Mouse (Mus musculus) neural tube, embryonic 12.5 days (tissue): ENCODE results near the gene Rsph14. TPM values are rescaled to one million over a fixed set of nuclear protein-coding genes. Genes with fewer than 3 reads are reported as not detected.

ENCODE experiments used
- ATAC-seq: fragments of 200-750 bp; cut with Nextera tagmentation; 2 replicates; pipeline ENCODE4 v1.8.0; 2017; ENCODE audit warnings: low read depth, mild to moderate bottlenecking, moderate TSS enrichment, moderate library complexity; ENCODE audit not compliant: low FRiP score
- H3K27ac ChIP-seq: fragments of 300-500 bp; sonication (generic); 2 replicates; pipeline ENCODE4 v1.5.1; 2016
- H3K27me3 ChIP-seq: fragments of 300-500 bp; sonication (generic); replicated peaks from 2 replicates; pipeline ENCODE4 v1.6.1; 2016; ENCODE audit warnings: mild to moderate bottlenecking
- H3K36me3 ChIP-seq: fragments of 300-500 bp; sonication (generic); 2 replicates; pipeline ENCODE4 v1.6.1; 2016; ENCODE audit warnings: mild to moderate bottlenecking
- H3K4me1 ChIP-seq: fragments of 300-500 bp; sonication (generic); 2 replicates; pipeline ENCODE4 v1.6.1; 2016
- H3K4me2 ChIP-seq: fragments of 300-500 bp; sonication (generic); replicated peaks from 2 replicates; pipeline ENCODE4 v1.6.1; 2016; ENCODE audit warnings: mild to moderate bottlenecking
- H3K4me3 ChIP-seq: fragments of 300-500 bp; sonication (generic); 2 replicates; pipeline ENCODE4 v1.5.1; 2016
- H3K9ac ChIP-seq: fragments of 300-500 bp; sonication (generic); 2 replicates; pipeline ENCODE4 v1.6.1; 2016; ENCODE audit warnings: mild to moderate bottlenecking
- H3K9me3 ChIP-seq: fragments of 300-500 bp; sonication (generic); 2 replicates; pipeline ENCODE4 v1.6.1; 2016; ENCODE audit warnings: mild to moderate bottlenecking
- WGBS: fragments of 180-500 bp; shearing (Covaris S2); methylation state at CpG from one replicate; pipeline ENCODE4 v1.1.7; 2016; 5-methylcytosine and 5-hydroxymethylcytosine counted together
- polyA plus RNA-seq: library from polyadenylated mRNA; unstranded; fragments of >200 nt; fragmentation: Nextera tagmentation; extraction: Ambion mirVana; gene quantifications from 2 replicates; pipeline ENCODE4 v1.2.1, GENCODE M21; 2016

Rsph14 gene
- polyA plus RNA-seq, 1 experiment from 2014 or later, result not detected

GRCm38 (mm10) chr10:75061341-75062188 is 29.2 kb upstream of the Rsph14 start:
- H3K9me3 ChIP-seq, result no peaks in the 10 kb centered on the region
- peak overlapping the region; percentile 88 for H3K4me3 ChIP-seq
- H3K27ac ChIP-seq, result 0 out of 2 replicates have a peak overlapping the region, but pooled peaks have one; percentile 68
- H3K4me1 ChIP-seq, result peaks cover 58% of the 10 kb centered on the region
- WGBS, result 2% methylated on average over 71 of the region's 71 CpGs
- 0 out of 2 replicates have a peak, but pooled peaks cover 6% of the 10 kb centered on the region for H3K36me3 ChIP-seq
- peak overlapping the region; percentile 84 for H3K4me2 ChIP-seq
- no peaks in the 10 kb centered on the region for H3K27me3 ChIP-seq
- no peak for ATAC-seq
- peak overlapping the region; percentile 89 for H3K9ac ChIP-seq

DNA sequence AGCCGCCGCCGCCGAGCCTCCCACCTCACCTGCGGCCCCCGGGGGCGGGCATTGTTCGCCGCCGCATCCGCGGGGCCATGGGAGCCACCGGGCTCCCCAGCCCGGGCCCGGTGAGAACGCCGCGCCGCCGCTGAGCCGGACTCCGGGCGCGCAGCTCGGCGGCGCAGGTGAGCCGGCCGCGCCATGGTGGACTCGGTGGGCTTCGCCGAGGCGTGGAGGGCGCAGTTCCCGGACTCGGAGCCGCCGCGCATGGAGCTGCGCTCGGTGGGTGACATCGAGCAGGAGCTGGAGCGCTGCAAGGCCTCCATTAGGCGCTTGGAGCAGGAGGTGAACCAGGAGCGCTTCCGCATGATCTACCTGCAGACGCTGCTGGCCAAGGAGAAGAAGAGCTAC is 28.5 kb upstream of the Rsph14 start:
- peaks cover 63% of the 10 kb centered on the region for H3K4me1 ChIP-seq
- under 1% methylated on average over 47 of the region's 48 CpGs for WGBS

GRCm38 (mm10) chr10:75060217-75060842 is 27.9 kb upstream of the Rsph14 start, which contains the start of gene Bcr:
Gene Bcr (plus strand): TSS chr10:75060592.
- H3K27me3 ChIP-seq, result no peaks in the 10 kb centered on the region
- 1% methylated on average over 70 of the region's 73 CpGs for WGBS
- H3K9me3 ChIP-seq, result no peaks in the 10 kb centered on the region
- peak within 1 kb of the TSS; percentile 68; the same call in 1 of the 2 replicates for H3K27ac ChIP-seq
- ATAC-seq, result peak; percentile 85
- H3K9ac ChIP-seq, result peak within 1 kb of the TSS; percentile 89
- H3K4me1 ChIP-seq, result peaks cover 63% of the 10 kb centered on the region
- peak within 1 kb of the TSS; percentile 84 for H3K4me2 ChIP-seq
- H3K36me3 ChIP-seq, result 0 out of 2 replicates have a peak, but pooled peaks cover 1% of the 10 kb centered on the region
- H3K4me3 ChIP-seq, result peak within 1 kb of the TSS; percentile 88

More for the DNA sequence above, 28.5 kb upstream of the Rsph14 start:
- Histone ChIP-seq H3K9ac (peak overlapping the region; percentile 89), H3K27me3 (no peaks in the 10 kb centered on the region), H3K4me3 (peak overlapping the region; percentile 88), H3K9me3 (no peaks in the 10 kb centered on the region), H3K36me3 (0 out of 2 replicates have a peak, but pooled peaks cover 4% of the 10 kb centered on the region), H3K4me2 (peak overlapping the region; percentile 84), H3K27ac (peak overlapping the region; percentile 68; the same call in 1 of the 2 replicates)
- peak; percentile 27 for ATAC-seq

GRCm38 (mm10) chr10:75059396-75059795 is 27.0 kb upstream of the Rsph14 start:
- Histone ChIP-seq H3K9me3 (no peaks in the 10 kb centered on the region), H3K4me3 (peak overlapping the region; percentile 88; the same call in 1 of the 2 replicates), H3K4me2 (peak overlapping the region; percentile 84), H3K27me3 (no peaks in the 10 kb centered on the region), H3K4me1 (peaks cover 53% of the 10 kb centered on the region), H3K9ac (no peak overlapping the region), H3K27ac (no peak overlapping the region), H3K36me3 (no peaks in the 10 kb centered on the region)
- no peak; the same call in 1 of the 2 replicates for ATAC-seq
- 1% methylated on average over 11 of the region's 11 CpGs for WGBS

DNA sequence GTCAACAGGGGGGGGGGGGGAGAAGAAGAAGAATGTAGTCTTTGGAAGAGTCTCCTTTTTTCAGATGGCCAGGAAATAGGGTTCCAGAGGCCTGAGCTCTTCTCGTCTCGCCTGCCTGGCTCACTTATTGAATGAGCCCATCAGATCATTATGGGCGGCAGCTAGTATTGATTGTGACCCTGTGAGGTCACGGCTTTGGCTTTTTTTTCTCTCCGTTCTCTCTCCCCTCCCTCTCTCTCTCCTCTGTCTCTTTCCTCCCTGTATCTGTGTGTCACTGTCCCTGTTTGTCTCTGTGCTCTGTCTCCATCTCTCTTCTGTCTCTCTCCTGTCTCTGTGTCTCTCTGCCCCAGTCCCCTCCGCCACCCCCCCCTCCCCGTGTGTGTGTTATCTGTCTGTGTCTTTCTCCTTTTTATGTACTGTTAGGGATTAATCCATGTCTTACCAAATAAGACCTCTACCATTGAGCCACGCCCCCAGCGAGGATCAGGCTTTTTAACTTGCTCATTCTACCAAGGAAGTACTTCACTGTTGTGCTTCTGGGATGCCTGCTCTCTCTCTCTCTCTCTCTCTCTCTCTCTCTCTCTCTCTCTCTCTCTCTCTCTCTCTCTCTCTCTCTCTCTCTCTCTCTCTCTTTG is 26.5 kb upstream of the Rsph14 start:
- Histone ChIP-seq H3K36me3 (no peaks in the 10 kb centered on the region), H3K4me2 (peak overlapping the region; percentile 84), H3K9me3 (no peaks in the 10 kb centered on the region), H3K27ac (no peak overlapping the region), H3K27me3 (no peaks in the 10 kb centered on the region), H3K4me1 (peaks cover 48% of the 10 kb centered on the region), H3K9ac (no peak overlapping the region), H3K4me3 (no peak overlapping the region; the same call in 1 of the 2 replicates)
- no peak for ATAC-seq
- WGBS, result 24% methylated on average over 9 of the region's 9 CpGs

DNA sequence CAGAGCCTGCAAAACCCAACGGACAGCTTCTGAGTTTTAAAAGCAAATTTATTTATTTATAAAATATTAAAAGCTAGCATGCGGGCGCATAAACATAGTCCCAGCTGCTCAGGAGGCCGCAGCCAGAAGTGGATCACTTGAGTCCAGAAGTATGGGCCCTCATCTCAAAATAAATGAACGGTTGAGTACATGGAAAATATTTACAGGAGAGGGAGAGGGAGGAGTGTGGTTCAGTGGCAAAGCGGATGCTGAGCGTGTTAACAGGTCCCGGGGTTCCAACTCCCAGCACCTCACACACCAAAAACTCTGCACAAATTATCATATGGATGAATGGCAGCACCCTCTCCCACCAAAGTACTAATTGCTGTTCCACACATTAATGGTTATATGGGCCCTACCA is 25.9 kb upstream of the Rsph14 start:
- H3K27me3 ChIP-seq, result no peaks in the 10 kb centered on the region
- H3K9me3 ChIP-seq, result no peaks in the 10 kb centered on the region
- H3K4me3 ChIP-seq, result no peak overlapping the region
- peaks cover 43% of the 10 kb centered on the region for H3K4me1 ChIP-seq
- 0 out of 2 replicates have a peak overlapping the region, but pooled peaks have one; percentile 84 for H3K4me2 ChIP-seq
- H3K9ac ChIP-seq, result no peak overlapping the region
- no peak overlapping the region for H3K27ac ChIP-seq
- no peak for ATAC-seq
- WGBS, result 73% methylated on average over 8 of the region's 8 CpGs
- H3K36me3 ChIP-seq, result no peaks in the 10 kb centered on the region

DNA sequence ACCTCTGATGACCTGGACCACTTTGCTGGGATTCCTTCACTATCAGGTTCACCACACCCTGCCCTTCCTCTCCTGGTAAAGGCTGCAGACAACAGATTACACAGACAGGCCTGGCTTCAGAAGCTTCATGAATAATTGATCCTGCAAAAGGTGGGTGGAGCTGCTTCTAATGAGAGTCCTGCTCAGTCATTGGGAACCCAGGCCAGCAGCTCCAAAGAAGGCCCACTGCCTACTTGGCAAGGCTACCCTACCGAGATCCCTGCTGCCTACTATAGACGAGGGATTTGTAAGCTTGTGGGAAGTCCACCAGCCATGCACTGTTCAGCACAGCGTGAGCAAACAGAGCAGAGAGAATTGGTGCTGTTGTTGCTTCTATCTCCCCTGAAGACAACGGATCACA is 23.9 kb upstream of the Rsph14 start:
- H3K9ac ChIP-seq, result no peak overlapping the region
- H3K4me1 ChIP-seq, result peaks cover 22% of the 10 kb centered on the region
- no peak overlapping the region for H3K4me2 ChIP-seq
- H3K27me3 ChIP-seq, result no peaks in the 10 kb centered on the region
- no peaks in the 10 kb centered on the region for H3K9me3 ChIP-seq
- WGBS, result 16% methylated on average over 4 of the region's 4 CpGs
- no peaks in the 10 kb centered on the region for H3K36me3 ChIP-seq
- H3K4me3 ChIP-seq, result no peak overlapping the region
- 0 out of 2 replicates have a peak overlapping the region, but pooled peaks have one; percentile 29 for H3K27ac ChIP-seq
- peak; percentile 12; the same call in 1 of the 2 replicates for ATAC-seq

GRCm38 (mm10) chr10:75055672-75056071 is 23.3 kb upstream of the Rsph14 start:
- WGBS, result 63% methylated on average over 5 of the region's 5 CpGs
- H3K4me1 ChIP-seq, result peaks cover 20% of the 10 kb centered on the region
- no peaks in the 10 kb centered on the region for H3K27me3 ChIP-seq
- H3K4me3 ChIP-seq, result no peak overlapping the region
- H3K27ac ChIP-seq, result no peak overlapping the region
- no peaks in the 10 kb centered on the region for H3K36me3 ChIP-seq
- no peak overlapping the region for H3K4me2 ChIP-seq
- no peak for ATAC-seq
- H3K9ac ChIP-seq, result no peak overlapping the region
- no peaks in the 10 kb centered on the region for H3K9me3 ChIP-seq

DNA sequence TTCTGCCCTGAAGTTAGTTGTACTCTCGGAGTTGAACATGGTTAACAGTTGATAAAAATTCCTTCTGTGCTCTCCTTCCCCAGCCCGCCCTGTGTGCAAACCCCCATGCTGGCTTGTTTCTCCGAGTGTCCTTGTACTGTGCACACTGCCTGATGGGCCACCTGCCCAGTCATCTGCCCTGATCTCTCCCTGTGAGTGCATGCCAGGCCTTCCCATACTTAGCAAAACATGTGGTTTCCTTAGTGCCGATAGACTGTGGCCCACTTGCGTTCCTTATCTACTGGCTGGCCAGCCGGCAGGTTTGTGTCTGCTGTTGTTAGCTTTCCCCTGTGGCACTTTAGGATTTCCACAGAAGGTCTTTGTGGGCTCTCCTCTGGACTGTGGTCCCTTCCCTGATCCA is 21.7 kb upstream of the Rsph14 start:
- H3K27ac ChIP-seq, result no peak overlapping the region
- no peaks in the 10 kb centered on the region for H3K9me3 ChIP-seq
- ATAC-seq, result no peak
- H3K4me2 ChIP-seq, result no peak overlapping the region
- no peak overlapping the region for H3K4me3 ChIP-seq
- no peaks in the 10 kb centered on the region for H3K36me3 ChIP-seq
- H3K9ac ChIP-seq, result no peak overlapping the region
- no peaks in the 10 kb centered on the region for H3K27me3 ChIP-seq
- H3K4me1 ChIP-seq, result peaks cover 11% of the 10 kb centered on the region
- 81% methylated on average over 6 of the region's 6 CpGs for WGBS

DNA sequence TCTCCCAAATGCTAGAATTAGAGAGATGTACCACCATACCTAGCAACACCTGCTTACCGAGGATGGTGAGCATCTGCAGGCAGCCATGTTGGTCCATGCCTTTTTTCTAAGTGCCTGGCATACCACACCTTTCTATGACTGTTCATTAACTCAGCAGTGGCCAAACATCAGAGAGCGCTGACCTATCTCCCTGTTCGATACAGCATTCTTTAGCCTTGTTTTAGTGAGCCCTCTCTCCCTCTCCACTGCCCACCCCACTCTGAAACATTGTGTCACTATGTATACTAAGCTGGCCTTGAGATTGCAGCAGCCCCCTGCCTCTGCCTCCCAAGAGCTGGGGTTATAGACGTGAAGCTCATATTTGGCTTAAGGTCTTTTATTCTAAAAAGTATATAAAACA is 21.3 kb upstream of the Rsph14 start:
- peaks cover 11% of the 10 kb centered on the region for H3K4me1 ChIP-seq
- H3K27me3 ChIP-seq, result no peaks in the 10 kb centered on the region
- no peaks in the 10 kb centered on the region for H3K9me3 ChIP-seq
- 88% methylated on average over 4 of the region's 4 CpGs for WGBS
- no peak overlapping the region for H3K4me3 ChIP-seq
- no peaks in the 10 kb centered on the region; the same call in 1 of the 2 replicates for H3K36me3 ChIP-seq
- no peak overlapping the region for H3K9ac ChIP-seq
- no peak overlapping the region for H3K27ac ChIP-seq
- no peak overlapping the region for H3K4me2 ChIP-seq
- ATAC-seq, result no peak

DNA sequence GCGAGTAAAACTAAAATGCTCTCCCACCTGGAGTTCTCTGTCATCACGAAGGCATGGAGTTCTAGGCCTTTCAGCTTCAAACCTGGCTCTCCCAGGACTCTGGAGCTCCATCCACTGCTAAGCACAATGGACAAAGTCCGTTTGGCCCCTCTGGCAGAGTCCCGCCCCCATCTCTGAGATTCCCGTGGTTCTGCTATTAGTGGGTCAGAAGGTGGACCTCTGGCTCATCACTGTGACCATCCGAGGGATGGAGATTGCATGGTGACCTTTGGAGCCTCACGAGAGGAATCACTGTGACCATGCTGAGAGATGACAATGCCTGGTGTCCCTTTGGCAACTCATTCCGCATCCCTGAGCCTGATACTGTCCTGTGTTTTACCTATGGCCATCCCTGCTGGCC is 20.5 kb upstream of the Rsph14 start:
- Histone ChIP-seq H3K9me3 (no peaks in the 10 kb centered on the region), H3K36me3 (no peaks in the 10 kb centered on the region; the same call in 1 of the 2 replicates), H3K4me3 (no peak overlapping the region), H3K4me1 (peaks cover 11% of the 10 kb centered on the region), H3K27ac (no peak overlapping the region), H3K4me2 (no peak overlapping the region), H3K27me3 (no peaks in the 10 kb centered on the region), H3K9ac (no peak overlapping the region)
- WGBS, result 79% methylated on average over 8 of the region's 8 CpGs
- no peak for ATAC-seq
